Mouse (Mus musculus) natural killer cell, adult 2 months (primary cell): ENCODE measurements at regions not wholly inside any gene's neighbourhood (a gene's known extent, or its start where the extent isn't known, plus 50 kb on each side); places are given as distances from the start of the nearest gene placed in this dataset.

Experiments
- DNase-seq, 2 experiments: peaks; one replicate each; pipeline ENCODE4 v3.0.0; 2022; ENCODE audit warnings: low spot score in 2 of 2

DNA sequence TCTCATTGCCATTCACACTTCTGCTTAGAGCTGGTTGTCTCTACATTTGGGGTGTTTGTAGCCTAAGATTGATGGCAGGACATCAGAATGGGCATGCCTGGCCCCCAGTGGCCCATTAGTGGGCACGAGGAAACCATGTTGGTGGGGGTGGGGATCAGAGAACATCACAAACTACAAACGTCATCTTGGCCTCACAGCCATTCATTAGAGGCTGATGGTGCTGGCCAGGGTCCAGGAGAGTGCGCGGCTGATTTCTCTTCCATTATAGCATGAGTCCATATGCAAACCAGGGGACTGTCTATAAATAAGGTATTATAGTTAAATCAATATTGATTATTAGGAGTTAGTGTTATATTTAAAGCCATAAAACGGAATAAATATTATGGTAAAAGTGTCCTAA lies 67.9 kb downstream of the 3100002H09Rik start:
- no peak for DNase-seq

- DNase-seq: no peak
Measured at GRCm38 (mm10) chr4:124538471-124538870, 72.1 kb downstream of the 3100002H09Rik start.

DNA sequence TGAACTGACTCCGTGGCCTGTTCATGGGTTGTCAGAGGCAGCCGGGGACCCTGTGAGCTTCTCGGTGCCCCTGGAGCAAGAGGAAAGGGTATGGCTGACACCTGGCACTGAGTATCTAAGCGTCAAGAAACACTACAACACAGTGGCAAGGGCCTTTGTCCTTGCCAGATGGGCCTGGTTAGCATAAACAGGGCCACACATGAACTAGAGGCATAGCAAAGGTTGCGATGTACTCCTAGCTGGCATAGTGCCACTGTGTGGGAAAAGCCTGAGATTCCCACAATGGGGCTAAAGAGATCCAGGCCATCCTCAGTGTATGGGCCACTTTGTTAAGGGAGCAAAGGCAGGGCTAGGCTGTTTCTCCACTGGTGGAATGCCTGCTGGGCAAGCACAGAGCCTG lies 72.9 kb downstream of the 3100002H09Rik start:
- no peak for DNase-seq

GRCm38 (mm10) chr4:124533614-124534013 lies 77.0 kb downstream of the 3100002H09Rik start:
- no peak for DNase-seq

- no peak for DNase-seq
Measured at GRCm38 (mm10) chr4:124530596-124530995, 80.0 kb downstream of the 3100002H09Rik start.

DNA sequence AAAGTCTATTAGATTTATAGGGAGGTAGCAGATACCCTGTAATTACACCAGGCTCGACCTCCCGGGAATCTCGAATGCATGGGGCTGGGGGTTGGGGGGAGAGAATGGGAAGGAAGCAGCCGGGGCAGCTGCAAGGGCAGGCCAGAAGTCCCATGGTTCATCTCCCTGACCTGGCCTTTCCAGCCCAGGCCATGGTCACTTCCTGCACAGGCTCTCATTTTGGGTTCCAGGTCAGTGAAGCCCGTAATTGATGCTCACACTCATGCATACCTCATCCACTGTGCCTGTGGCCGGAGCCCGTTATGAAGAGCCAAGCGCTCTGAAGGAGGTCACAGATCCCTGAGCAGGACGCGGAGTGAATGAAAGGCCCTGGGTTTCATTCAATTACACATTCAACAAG lies 83.8 kb downstream of the 3100002H09Rik start:
- no peak for DNase-seq

- no peak for DNase-seq
Measured at GRCm38 (mm10) chr4:124526362-124526761, 84.2 kb downstream of the 3100002H09Rik start.

DNA sequence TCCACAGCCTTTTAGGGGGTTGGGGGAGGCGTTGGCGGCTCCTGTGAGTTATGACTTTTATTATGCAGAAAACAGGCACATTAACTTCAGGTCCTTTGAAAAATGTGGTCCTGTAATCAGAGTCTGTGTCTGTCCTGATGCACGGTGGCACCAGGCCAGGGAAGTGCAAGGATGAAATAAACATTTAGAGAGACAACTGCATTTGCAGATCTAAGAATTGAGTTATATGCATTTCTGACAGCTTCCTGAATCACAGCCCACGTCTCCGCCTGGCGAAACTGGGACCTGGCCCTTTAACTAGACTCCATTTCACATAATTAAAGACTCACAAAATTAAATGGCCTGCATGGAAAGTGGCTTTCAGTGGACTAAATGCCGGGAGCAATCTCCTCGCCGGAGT lies 90.3 kb downstream of the 3100002H09Rik start:
- no peak for DNase-seq

DNA sequence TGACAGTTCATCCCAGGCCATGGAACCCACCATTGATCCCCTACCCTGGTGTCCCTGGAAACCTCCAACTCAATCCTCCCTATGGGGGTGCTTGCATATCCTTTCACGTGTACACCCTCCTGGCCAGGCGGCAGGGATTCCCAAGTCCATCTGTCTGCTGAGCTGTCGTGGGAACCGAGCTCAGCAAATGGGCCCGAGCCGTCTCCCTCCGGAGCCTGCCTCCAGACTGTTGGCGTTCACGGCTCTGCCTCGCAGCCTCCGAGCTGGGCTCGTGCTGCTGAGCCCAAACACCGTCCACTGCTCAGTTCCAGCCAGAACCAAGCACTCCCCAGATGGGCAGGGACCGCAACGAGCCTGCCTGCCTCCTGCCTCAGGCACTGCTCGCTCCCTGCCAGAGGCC lies 98.8 kb downstream of the 3100002H09Rik start:
- DNase-seq: no peak

- no peak for DNase-seq
Measured at GRCm38 (mm10) chr4:124510816-124511215, 99.8 kb downstream of the 3100002H09Rik start.

GRCm38 (mm10) chr4:124509695-124510094 lies 100.9 kb downstream of the 3100002H09Rik start:
- no peak for DNase-seq

DNA sequence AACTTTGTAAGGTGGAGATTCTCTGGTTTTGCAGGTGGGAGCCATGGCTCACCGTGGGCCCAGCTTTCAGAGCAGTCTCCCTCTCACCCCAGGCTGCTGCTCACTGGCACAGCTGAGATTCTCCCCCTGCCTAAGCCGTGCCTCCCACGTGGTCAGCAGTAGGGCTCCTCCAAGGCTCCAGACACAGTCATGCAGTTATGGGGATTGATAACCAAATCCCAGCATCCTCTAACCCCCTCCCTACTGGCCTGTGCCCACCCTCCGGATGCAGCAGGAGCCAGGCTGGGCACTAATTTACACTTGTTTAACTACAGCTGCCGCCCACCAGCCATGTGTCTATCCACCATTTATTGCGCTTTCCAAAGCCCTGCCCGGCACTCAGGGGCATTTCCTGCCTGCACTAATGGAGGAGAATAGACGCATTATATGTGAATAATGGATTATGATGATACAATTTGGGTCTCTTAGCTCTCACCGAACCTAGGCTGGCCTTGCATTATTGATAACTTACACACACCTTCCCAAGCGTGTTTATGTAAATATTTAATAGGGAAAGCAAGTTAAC lies 104.4 kb downstream of the 3100002H09Rik start:
- no peak for DNase-seq

- no peak for DNase-seq
Measured at GRCm38 (mm10) chr4:124501785-124502184, 108.8 kb downstream of the 3100002H09Rik start.

DNA sequence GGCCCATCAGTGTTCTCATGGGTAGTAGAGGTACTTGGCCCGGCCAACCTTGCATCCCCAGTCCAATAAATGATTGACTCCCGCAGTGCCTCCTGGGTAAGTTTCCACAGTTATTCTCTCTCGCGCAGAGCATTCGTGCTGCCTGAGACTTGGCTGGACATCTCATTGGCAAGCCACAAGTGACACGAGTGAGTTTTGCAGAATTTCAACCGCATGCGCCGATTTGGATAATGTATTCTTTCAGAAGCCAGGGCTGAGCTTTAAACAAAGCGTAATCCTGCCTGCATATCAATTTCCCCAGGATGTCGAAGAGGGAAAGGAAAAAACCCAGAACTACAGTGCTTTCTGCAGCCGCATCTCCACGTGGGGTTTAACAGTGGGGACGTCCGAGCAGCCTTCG lies 112.6 kb downstream of the 3100002H09Rik start:
- no peak for DNase-seq

DNA sequence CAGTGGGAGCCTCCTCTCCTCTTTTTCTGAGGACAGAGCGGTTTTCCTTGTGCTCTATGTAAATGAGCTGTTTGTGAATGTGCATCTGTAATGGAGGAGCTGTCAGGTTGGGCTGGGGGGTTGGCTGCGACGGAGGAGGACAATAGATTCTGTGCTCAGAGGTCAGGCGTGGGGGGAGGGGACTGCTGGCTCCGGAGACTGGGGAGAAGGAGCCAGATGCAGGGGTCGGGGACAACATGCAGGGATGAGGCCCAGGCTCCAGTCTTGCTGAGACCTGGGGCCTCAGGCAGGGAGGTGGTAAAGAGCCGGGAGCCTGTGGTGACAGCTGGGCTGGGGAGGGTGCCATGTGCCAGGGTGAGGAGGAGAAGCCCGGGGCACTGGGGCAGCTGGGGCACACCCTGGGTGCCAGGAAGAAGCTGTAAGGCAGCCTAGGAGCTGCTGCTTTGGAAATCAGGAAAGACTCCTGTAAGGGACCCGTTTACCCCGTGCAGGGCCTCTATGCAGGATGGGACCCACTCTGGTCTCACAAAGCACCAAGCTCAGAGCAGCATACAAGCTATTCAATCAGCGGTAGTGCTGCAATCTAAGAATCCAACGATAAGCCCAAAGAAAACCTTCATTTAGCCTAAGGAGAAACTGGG lies 124.5 kb downstream of the 3100002H09Rik start:
- no peak for DNase-seq

DNA sequence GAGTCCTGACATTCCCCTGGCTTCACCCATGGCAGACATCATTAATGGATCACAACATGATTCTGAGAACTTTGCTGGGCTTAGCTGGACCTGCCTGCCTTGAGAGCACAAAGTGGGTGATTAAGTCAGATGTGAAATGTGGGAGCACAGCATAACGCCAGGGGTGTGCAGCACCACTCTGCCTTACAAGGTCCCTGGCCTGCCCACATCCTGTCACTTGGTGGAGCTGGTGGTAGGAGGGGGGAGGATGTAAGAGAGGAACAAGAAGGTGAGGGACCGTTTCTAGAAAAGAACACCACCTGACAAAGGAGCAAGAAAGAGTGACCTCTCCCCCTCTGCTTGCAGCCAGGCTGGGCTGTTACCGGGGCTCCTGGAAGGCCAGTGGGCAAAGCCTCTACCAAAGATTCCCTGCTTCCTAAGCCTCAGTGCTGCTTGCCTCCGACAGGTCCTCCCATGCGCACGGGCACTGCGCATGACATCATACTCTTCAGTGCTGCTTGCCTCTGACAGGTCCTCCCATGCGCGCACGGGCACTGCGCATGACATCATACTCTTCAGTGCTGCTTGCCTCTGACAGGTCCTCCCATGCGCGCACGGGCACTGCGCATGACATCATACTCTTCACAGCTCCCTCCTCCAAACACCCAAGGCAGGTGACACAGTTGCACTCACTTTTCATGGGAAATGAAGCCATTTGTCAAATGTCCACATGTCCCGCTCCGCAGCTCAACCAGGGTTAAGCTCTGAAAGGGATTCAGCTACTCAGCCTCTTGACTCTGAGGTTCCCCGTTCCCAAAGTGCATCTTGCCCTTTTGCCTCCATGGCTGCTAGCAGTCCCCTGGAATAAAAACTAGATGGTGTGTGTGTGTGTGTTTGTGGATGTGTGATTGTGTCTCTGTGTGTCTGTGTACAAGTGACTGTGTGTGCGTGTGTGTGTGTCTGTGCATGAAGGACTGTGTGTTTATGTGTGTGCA lies 125.7 kb downstream of the 3100002H09Rik start:
- DNase-seq: no peak

- DNase-seq: no peak
Measured at GRCm38 (mm10) chr4:124477870-124478301, 132.7 kb downstream of the 3100002H09Rik start.

DNA sequence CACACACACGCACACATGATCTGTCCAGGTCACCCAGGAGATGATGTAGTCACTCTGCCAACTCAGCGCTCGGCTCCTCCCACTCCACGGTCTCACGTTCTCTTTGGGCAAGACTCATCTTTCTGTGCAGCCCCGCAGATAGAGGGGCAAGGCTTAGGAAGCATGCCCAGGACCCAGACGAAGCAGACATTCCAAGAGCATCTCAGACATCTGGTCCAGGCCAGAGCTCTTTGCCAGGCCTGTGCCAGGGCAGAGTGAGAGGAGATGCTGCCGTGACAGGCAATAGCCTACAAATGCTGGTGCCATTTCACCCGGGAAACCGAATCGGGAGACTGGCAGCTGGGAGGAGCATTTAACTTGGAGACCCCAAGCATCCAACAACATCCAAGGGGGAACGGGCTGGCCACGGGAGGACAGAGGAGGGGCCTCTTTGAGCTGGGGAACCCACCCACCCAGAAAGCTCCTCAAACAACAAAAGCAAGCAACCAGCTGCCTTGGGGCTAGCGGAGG lies 133.2 kb downstream of the 3100002H09Rik start:
- no peak for DNase-seq

- DNase-seq: no peak
Measured at GRCm38 (mm10) chr4:124465229-124465820, 145.3 kb downstream of the 3100002H09Rik start.

DNA sequence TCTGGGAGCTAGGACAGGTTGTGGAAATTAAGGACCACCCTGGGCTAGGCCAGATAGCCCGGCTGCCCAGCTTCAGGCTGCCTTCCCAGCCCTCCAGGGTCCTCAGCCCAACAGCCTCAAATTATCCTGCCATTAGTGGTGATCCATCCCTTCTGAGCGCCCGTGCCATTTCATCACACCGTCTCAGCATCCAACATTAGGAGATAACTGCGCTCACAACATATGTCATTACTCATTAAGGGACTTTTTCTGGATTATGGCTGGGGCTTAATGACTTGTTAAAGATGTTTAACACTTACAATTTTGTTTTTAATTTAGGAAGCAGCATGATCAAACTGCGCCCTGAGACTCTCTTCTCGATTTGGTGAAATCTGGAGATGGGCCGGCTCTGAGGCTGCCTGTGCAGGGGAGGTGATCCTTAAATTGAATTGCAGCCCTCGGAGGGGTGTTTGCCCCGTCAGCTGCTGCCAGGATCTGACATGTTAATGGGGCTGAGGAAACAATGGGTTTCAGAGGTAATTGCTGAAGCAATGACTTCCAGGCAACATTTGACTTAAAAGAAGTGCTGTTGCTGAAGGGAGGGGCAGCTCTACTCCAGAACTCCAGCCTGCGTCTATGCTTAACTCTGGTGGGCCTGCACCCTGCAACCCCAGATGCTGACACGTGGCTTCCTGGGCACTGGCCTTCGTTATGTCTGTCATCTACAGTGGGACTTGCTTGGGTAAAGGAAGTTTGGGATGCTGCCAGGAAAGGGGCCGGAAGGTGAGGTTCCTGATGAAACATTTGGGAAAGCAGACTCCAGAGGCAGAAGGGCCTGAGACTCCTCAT lies 154.9 kb downstream of the 3100002H09Rik start:
- no peak for DNase-seq

- DNase-seq: no peak
Measured at GRCm38 (mm10) chr4:124451131-124451530, 159.5 kb downstream of the 3100002H09Rik start.
